Mouse (Mus musculus) lung, postnatal 0 days (tissue): ENCODE data around the gene Gng7.

Experiments used
- CTCF ChIP-seq: IDR thresholded peaks from 2 replicates; pipeline ENCODE4 v1.5.1; 2016; ENCODE audit warnings: antibody characterized with exemption, mild to moderate bottlenecking
- EP300 ChIP-seq: IDR thresholded peaks from 2 replicates; pipeline ENCODE4 v1.6.1; 2016; ENCODE audit warnings: antibody characterized with exemption, mild to moderate bottlenecking, control low read depth

DNA sequence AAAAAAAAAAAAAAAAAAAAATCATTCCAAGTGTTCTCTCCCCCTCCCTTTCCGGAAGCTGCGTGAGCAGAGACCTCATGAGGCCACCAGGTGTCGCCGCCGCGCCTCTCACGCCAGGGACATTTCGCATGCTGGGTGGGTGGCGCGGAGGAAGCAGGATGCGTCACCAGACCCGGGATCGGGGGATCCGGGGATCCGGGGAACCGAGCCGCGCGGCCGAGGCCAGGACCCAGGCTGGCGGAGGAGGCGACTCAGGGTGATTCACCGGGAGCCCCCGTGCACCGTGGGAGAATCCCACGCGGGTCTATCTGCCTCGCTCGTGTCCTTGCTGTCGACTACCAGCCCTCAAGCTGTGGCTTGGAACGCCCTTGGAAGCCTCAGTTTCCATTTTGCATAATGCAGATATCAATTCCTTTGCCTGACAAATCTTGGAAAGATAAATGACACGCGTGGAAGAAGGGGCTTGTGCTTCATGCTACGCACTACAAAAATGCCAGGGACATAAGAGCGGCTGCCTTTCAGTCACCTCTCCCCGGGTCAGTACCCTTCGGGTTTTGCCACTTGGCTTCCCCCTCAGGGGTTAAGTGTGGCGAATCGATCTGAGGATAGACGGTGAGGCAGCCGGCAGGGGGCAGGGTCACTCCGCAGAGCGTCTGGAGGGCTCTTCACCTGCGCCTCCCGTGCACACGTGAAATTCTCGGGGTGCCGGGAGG, 86.0 kb downstream of the Gng7 start:
- TF ChIP-seq CTCF (peak; percentile 93), EP300 (no peak)
